Mouse (Mus musculus) lung, postnatal 25 days (tissue): ENCODE data around the gene Tnni2.

Source experiments
- DNase-seq: peaks from one replicate; pipeline ENCODE4 v3.0.0; 2022; ENCODE audit warnings: low spot score

Tnni2 gene

DNA sequence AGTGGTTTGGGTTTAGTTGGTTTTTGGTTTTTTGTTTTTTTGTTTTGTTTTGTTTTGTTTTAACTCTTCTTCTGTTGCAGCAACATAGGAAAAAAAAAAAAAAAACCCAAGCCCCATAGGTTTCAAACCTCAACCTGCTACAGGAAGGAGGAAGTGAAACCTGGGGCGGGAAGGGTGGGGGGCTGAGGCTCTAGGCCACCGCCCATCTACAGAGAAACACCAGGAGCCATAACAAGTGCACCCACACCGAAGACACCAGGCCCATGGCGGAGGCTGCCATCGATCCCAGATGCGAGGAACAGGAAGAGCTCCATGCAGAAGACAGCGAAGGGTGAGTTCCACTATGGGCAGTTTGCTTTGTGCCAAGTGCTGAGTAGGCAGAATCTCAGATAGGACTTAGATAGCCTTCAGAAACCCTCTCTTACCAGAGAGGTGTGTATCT lies 19.0 kb downstream of the Tnni2 start, which contains the start of gene Lsp1:
Gene Lsp1 (plus strand): TSS at position 174 of the 442 bp plus-strand sequence.
- no peak for DNase-seq

DNA sequence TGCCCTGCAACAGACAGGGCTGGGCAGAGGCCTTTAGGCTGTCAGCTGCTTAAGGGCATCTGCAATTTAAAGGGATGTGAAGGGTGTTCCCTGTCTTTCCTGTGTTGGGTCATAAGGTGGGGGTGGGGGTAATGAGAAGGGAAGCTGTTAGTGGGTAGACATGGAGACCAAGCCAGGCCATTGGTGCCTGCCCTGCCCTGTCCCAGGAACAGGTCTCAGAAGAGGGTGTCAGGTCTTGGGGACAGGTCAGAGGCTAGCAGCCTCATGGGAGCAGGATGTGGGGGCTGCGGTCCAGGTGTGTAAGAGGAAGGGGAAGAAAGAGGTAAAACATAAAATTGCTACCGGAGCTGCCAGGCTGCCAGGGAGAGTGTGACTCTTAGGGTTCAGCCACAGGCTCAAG lies 19.8 kb downstream of the Tnni2 start:
- no peak for DNase-seq

DNA sequence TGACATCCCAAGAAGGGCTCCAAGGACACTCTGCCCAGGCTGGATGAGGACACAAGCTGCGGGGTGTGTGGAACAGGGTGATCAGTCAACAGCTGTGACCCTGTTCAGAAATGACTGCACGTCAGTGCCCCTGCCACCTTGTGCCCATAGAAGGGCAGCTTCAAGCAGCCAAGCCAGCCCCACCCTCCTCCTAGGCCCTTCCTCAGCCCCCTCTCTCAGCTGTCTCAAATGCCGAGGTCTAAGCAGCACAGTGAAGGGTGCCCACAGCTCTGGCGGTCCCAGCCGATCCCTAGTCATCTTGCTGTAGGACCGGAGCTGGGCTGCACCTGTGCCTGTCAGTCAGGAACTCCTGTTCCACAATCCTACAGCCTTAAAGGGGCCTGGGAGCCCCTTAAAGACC lies 20.6 kb downstream of the Tnni2 start:
- DNase-seq = no peak

DNA sequence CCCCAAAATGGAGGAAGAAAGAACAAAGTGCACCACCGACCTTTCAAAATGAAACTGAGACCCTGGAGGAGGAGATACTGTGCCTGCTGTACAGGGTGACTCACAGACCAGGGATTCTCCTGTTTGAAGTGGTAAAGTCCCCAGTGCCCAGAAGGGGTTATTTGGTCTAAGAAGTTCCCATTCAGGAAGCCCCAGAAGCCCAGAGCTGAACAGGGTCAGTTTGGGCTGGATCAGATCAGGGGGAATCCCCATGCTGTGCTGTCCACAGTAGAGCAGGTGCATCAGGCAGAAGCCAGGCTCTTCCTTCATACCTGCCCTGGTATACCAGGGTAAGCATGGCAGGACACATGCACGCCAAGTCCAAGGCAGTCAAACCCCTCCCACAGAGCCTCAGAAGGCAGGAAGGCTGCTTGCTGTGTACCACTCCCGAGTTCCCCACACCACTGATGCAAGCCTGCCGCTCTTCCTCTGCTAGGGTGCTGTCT lies 21.0 kb downstream of the Tnni2 start:
- DNase-seq = no peak

DNA sequence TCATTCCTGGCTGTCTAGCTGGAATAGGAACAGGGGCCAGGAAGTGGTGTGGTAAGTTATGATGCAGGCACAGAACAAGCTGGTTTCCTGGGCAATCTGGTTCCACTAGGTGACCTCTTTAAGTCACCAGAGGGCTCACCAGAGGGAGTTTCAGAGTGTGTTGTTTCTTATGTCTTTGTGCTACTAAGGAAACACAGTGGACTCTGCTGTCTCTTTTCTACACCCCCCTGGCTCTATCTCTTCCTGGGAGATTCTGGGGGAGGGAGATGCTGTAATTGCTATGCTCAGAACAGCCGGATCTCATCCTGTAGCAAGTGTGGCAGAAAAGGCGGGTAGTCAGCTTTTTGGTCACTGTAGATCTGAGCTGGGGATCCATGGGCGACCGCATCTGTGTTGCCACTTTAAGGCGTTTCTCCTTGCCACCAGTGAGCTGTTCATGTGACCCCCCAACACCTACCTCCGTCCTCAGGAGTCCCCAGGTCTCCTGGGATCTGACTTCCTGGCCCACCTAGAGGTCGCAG lies 28.6 kb downstream of the Tnni2 start:
- DNase-seq = no peak

DNA sequence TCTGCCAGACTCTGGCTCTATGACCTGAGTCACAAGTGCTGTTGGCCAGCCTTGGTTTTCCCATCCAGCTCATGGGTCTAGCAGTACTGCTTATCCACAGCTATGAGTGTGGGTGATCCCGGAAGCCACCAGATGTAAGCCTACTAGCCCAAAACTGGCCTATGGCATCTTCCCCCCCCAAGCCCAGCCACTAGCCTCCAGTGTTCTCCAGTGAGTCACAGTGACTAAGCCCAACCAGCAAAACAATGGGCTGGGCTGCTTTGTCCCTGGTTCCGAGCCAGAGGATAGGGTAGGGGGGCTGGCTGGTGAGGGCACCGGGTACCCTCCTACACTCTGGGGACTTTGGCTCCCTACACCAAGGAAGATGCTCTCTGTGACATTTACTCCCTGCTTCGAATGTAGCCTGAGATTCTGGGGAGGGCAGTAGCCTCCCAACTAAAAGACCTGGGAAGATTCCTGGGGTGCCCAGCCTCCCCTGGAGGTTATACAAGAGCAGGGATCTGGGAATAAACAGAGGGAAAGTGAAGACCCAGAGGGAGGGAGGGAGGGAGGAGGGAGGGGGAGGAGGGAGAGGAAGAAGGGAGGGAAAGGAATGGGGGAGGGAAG lies 29.3 kb downstream of the Tnni2 start:
- no peak for DNase-seq

DNA sequence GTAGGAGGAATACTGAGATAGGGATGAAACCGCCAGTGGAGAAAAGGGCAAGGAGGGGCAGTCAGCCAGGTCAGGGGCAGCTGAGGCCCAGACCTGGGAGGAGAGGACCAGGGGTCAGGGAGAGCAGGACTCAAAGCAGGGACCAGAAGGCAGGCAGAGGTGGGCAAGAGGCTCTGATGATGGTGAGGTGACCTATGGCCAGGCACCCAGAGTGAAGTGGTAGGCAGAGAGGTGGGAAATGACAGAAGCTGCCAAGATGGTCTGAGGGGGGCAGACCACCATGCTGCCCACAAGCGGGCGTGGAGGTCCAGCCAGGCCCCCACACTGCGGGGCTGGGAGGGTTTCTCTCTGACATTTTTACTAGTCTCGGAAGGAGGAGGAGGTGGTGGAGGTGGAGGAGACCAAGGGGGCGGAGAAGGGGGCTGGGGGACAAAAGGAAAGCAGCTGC lies 29.8 kb downstream of the Tnni2 start:
- DNase-seq = no peak

DNA sequence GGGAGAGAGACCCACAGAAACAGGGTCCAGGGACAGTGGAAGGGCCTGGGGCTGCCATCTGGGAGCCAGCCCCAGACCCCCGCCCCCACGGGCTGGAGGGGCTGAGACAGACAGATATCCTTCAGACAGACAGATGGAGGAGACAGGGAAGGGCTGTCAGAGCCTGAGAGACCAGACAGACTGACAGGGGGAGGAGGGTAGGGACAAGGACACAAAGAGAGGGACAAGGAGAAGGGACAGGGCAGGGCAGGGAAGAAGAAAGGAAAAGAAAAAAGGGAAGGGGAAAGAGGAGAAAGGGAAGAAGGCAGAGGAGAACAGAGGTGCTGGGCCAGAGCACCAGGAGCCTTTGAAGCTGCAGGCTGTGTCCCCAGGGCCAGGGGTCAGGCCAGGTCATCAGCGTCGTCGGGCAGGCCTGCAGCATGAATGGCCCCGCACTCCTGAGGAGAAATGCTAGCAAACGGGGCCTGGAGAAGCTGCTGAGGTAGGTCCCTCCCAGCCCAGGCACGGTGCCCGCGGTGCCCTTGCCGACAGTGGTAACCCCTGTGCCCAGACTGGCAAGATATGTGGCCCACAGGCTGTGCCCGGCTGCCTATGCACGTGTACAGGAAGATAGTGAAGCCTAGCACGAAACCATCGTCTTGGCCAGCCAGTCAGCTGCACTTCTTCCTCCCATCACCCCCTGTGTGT lies 30.4 kb downstream of the Tnni2 start:
- DNase-seq = no peak

DNA sequence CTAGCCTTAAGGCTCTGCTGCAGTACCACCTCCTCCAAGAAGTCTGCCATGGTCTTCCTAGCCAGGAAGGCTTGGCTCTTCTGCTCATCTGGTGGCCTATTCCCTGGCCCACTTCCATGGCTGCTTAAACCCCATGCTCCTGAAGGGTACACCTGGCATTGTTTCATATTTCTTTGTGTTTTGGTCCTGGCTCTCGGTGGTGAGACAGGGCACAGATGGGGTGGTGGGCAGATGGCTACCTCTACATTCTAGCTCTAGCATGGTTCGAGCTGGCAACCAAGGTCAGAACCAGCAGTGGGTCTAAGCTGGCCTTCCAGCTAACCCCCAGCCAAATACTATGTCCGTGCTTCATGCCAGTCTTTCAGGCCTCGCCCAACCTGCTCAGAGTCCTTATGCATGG lies 31.3 kb downstream of the Tnni2 start:
- DNase-seq = no peak

DNA sequence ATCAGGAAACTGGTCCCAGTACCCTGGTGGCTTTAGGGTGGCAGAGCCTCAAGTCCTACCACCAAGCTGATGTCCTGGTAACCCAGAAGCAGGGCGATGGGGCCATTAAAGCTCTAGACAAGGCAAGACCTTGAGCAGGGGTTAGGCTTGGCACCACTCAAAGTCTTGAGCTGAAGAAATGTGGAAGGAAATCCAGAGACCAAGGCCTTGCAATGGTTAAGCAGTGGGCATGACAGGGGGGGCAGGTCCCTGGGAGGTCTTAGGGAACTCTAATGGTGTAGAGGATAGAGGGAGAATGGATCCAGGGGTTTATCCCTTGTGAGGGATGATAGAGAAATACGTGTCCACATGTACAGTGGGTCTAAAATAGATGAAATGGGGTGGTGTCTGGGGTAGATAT lies 31.9 kb downstream of the Tnni2 start:
- DNase-seq = no peak

DNA sequence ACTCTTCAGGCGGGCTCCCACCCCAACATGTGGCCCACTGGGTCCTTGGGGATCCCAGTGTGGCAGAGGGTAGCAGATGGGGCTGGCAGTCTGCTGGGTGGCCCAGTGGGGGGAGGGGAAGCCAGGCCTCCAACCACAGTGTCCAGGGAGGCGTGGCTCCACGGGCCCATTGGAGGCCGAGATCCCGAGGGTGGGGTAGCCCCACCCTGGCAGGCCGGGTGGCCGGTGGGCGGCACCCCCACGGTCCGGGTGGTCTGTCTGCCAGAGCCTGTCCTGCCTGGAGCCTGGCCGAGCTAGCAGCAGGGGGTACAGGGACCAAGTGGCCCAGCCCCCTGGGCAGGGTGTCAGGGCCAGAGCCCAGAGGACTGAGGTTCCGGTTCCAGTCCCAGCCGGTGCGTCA lies 33.2 kb downstream of the Tnni2 start:
- DNase-seq = no peak

DNA sequence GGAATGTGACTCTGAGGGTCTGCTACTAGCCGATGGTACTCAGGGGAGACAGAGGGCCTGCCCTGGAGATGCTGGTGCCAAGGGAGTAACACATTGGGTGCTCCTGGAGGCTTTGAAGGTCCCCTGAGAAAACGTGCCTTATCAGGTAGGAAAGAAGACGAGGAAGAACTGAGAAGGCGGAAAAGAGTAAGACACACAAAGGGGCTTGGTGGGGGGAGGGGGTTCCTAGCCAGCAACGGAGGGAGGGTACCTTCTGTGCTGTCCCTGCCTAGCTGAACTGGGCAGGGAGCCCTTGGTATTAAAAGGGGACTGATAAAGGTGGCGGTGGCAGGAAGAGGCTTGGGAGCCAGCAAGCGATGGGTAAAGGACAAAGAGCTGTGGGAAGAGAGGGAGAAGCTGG lies 34.0 kb downstream of the Tnni2 start:
- DNase-seq = no peak

DNA sequence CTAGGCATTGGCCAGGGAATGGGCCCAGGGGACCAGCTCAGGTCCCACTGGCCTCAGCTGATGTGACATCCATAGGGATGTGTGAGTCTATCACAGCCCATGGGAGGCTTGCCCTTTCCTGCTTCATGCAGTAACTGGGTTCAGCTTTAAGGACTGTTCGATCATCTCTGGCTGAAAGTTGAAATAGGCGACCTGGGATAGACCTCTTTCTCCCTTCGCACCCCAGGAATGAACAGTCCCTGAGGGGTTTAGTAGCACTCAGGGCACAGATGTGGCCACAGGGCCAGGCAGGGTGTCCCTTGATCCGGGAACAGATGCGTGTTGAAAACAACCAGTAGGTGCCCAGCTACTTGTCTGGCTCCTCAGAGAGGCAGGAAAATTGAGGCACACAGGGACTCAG lies 34.7 kb downstream of the Tnni2 start:
- no peak for DNase-seq

DNA sequence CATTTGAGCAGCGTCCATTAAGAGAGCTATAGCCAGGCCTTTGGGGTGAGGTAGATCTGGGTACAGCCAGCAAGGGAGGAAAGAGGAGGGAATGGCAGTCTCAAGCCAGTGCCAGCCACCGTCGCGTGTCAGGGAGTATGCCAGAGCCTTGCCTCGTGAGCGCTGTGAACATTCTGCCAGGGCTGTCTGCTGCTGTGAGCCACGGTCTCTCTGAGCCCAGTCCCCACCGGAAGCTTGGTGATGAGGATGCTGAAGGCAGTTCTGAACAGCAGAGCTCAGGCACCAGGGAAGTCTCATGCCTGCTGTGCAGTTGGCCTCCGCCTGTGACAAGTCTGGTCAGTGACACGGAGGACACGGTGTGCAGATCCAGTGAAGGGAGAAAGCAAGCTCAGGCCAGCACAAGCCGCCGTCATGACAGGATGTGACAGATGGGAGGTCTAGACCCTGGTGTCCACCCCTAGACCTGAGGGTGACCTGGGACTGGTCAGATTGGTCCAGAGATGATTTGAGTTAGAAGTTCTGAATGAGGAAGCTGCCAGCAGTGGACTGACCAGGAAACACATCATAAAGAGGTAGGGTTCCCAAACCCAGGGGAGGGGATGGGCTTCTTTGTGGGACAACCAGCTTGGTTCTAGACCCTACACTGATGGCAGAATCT lies 35.3 kb downstream of the Tnni2 start:
- no peak for DNase-seq

DNA sequence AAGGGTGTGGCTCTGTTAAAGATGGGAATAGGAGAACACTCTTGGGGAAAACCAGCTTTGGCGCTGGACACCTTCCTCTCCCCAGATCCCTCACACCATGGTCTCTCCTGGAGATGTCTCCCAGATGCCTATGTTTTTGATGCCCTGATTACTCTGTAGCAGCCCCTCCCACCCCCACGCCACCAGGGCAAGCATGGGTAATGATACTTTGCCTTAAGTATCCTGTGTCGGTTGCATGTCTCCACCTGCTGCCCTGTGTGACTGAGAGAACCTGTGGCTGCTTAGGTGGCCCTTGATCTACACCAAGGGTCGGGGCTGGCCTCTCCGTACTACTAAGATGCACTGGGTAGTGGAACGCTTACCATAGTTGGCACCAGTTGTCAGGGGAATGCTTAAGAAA lies 36.4 kb downstream of the Tnni2 start:
- DNase-seq = no peak

DNA sequence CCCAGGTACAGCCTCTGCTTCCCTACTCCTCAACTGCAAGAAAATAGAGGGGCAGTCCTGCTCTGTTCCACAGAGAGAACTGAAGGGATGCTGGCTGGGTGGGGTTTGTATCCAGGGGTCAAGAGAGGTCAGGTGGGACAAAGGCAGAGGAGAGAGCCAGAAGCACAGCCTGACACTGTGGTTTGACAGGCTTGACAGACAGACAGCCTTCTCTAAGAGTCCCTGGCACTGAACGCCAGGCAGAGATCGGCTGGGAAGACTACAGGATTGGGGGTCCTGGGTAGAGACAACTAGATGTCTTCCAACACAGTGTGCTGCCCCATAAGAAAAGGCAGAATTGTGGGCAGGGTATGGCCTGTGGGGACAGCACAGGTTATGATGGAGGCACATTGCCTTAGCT lies 37.0 kb downstream of the Tnni2 start:
- no peak for DNase-seq

DNA sequence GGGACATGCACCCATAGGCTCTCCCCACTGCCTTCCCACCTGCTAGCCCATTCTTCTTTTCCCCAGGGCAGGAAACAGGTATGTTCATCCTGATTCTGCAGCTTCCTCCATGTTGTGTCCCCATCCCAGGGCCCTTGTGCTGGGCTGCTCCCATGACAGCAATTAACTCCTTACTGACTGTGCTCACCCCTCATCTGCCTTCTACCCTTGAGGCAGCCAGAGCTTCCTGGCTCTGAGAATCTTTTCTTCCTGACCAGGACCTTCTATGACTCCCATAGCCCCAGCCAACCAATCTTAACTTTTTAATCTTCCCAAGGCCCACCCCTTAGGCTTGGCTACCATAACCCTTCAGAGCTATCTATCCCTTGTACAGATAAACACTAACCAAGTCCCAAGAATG lies 37.7 kb downstream of the Tnni2 start:
- DNase-seq = no peak

DNA sequence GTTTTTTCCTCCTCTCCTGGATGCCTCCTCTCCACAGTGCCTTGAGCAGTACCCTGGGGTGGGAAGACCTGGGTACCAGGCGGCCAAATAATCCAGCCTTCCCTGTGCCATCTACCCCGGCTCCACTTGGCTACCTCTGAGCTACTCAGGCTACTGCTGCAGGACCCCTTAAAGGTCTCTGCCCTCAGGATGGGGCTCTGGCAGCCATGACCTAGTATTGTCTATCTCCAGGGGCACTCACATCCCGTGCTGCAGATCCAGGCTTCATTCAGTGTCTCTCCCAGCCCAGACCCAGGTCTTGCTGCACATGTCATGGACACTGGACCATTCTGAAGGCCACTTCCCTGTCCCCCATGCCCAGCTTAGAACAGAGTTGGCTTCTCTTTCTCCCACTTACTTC lies 38.3 kb downstream of the Tnni2 start:
- DNase-seq = no peak

DNA sequence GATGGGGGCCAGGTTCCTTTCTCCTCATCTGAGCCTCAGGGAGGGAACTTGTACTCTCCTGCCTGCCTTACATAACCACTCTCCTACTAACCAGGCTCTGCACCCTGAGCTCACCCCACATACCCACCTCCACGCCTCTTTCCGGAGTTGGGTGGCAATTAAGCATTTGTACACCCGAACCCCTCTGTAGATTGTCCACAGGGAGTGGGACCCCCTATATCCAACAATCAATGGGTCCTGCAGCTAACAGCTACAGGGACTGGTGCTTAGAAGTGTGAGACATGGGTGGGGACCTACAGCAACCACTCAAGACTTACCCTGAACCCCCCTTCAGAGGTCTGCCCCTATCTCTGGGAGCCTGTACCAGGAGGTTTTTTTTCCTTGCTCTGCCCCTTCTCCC lies 39.1 kb downstream of the Tnni2 start:
- no peak for DNase-seq

DNA sequence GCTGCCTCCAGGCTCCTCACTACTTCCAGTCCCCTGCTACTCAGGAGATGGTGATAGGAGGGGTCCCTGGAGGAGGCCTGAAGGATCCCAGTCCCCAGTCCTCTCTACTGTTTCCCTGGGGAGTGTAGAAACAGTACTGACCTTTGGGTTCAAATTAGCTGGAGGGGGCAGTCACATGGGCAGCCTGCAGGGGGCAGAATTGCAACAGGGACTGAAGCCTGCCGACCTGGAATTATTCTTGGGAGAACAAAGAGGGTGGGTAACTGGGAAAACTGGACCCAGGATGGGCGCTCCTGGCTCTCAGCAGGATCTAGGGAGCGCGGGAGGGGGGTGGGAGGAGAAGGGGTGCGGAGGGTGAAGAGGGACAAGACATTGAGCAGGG lies 39.6 kb downstream of the Tnni2 start:
- DNase-seq = peak; percentile 45

DNA sequence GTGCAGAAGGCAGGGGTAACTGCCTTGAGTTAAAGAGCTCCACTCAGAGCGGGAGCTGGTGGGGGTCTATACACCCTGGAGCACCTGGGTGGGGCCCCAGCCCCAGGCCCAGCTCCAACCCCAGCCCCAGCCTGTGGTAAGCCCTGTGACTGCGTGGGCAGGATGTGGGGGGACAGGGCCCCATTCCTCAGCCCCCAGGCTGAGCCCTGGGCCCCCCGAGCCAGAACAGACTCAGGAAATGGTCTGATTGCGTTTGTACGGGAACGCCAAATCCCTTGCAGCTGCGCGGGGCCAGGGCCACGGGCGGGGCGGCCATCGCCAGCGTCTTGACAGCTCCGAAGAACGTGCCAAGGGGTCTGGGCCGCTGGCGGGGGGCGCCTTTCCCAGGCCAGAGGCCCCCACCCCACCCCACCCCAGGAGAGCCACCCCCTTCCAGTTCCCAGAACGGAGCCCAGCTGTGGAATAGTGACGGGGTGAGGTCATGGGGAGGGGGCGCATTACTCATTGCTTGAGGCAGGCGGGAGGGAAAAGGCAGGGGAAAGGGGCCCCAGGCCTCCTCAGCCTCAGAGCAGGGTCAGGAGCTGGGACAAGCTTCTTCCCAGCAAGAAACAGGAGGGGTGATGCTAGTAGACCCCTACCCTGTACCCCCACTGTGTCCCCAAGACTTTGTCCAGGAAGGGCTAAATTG lies 40.1 kb downstream of the Tnni2 start:
- DNase-seq = no peak

DNA sequence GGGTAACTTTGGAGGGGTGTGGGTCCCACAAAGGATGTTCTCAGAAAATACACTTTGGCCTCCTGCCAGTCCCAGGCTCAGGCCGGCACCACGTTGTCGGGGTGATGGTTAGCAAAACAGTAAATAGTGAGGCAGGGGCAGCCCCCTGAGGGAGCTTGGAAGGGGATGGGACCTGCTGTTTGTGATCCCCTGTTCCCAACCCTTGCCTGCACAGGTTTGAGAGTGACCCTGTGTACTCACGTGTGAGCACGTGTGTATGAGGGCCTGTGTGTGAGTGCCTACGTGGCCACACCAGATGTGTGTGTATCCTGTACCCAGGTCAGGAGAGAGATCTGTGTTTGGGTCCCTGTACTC lies 40.6 kb downstream of the Tnni2 start:
- DNase-seq = no peak

DNA sequence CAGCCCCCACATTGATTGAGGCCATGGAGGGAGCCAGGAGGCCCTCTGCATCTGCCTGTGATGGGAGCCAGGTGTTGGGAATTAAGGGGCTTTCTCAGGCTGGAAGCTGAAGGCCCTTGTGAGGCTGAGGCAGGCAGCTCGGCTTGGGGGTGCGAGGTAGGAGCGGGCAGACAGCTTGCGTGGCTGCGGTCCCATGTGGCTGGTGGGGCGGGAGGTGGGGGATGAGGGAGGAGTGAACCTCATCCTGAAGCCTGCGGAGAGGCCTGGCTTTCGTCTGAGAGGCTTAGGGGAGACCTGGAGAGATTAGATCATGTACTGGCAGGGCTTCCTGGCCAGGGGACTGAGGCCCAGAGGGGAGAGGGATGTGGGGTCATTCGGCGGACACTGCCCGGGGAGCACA lies 41.5 kb downstream of the Tnni2 start:
- DNase-seq = no peak
